Mouse (Mus musculus): Measurements from ENCODE around the gene Vegfa.

GRCm38 (mm10) chr17:46081042-46081441 is 48.9 kb upstream of the Vegfa start:
- TF ChIP-seq POLR2A (IDR thresholded peaks at IDR 0.05; ENCODE audit: low read depth, low read length) (no peak), CTCF (IDR thresholded peaks at IDR 0.05; ENCODE audit: extremely low read depth, insufficient read length, insufficient replicate concordance, low read depth, low read length) (no peak)

Data from small intestine, adult 2 months (tissue).